Mouse (Mus musculus): ENCODE results near the gene Ndufaf2. TPM values are rescaled to one million over a fixed set of nuclear protein-coding genes. Genes with fewer than 3 reads are reported as not detected.

Gene Ndufaf2
- polyA plus RNA-seq, 1 experiment from 2014 or later = 79.7 TPM

GRCm38 (mm10) chr13:108126246-108126645, 32.2 kb downstream of the Ndufaf2 start:
- WGBS = 67% methylated on average over 2 of the region's 2 CpGs
- Histone ChIP-seq H3K4me1 (ENCODE audit: insufficient read depth) (no peaks in the 10 kb centered on the region), H3K27ac (ENCODE audit: low read depth) (no peak overlapping the region), H3K4me2 (no peak overlapping the region), H3K9ac (no peak overlapping the region), H3K9me3 (ENCODE audit: low read depth, low read length) (no peaks in the 10 kb centered on the region), H3K27me3 (ENCODE audit: insufficient read depth, low read length) (no peaks in the 10 kb centered on the region), H3K36me3 (ENCODE audit: insufficient read depth) (no peaks in the 10 kb centered on the region), H3K4me3 (ENCODE audit: low read depth, low read length) (no peak overlapping the region)
- DNase-seq (peak; percentile 55), ATAC-seq (ENCODE audit: insufficient read depth) (0 out of 2 replicates have a peak, but pooled peaks have one; percentile 28)
- TF ChIP-seq CTCF (IDR thresholded peaks at IDR 0.05; ENCODE audit: low read depth) = no peak

- Histone ChIP-seq H3K27me3 (ENCODE audit: insufficient read depth, low read length) (no peaks in the 10 kb centered on the region), H3K27ac (ENCODE audit: low read depth) (no peak overlapping the region), H3K4me1 (ENCODE audit: insufficient read depth) (no peaks in the 10 kb centered on the region), H3K36me3 (ENCODE audit: insufficient read depth) (no peaks in the 10 kb centered on the region), H3K9ac (no peak overlapping the region), H3K9me3 (ENCODE audit: low read depth, low read length) (no peaks in the 10 kb centered on the region), H3K4me2 (no peak overlapping the region), H3K4me3 (ENCODE audit: low read depth, low read length) (no peak overlapping the region)
- TF ChIP-seq CTCF (IDR thresholded peaks at IDR 0.05; ENCODE audit: low read depth) = no peak
- no peak for ATAC-seq (ENCODE audit: insufficient read depth)
- no peak for DNase-seq
- WGBS = 80% methylated on average over 11 of the region's 11 CpGs
These were observed 34.3 kb downstream of the Ndufaf2 start for GRCm38 (mm10) chr13:108124096-108124495.

- no peaks in the 10 kb centered on the region for H3K9me3 ChIP-seq (ENCODE audit: low read depth, low read length)
- no peak overlapping the region for H3K4me2 ChIP-seq
- no peaks in the 10 kb centered on the region for H3K36me3 ChIP-seq (ENCODE audit: insufficient read depth)
- WGBS = 50% methylated on average over 15 of the region's 15 CpGs
- H3K27ac ChIP-seq (ENCODE audit: low read depth) = no peak overlapping the region
- DNase-seq (no peak), ATAC-seq (ENCODE audit: insufficient read depth) (no peak)
- H3K4me1 ChIP-seq (ENCODE audit: insufficient read depth) = no peaks in the 10 kb centered on the region
- H3K9ac ChIP-seq = no peak overlapping the region
- H3K27me3 ChIP-seq (ENCODE audit: insufficient read depth, low read length) = no peaks in the 10 kb centered on the region
- H3K4me3 ChIP-seq (ENCODE audit: low read depth, low read length) = no peak overlapping the region
- TF ChIP-seq CTCF (IDR thresholded peaks at IDR 0.05; ENCODE audit: low read depth) = no peak
These were observed 35.2 kb downstream of the Ndufaf2 start for GRCm38 (mm10) chr13:108123109-108123723.

GRCm38 (mm10) chr13:108119411-108120310, 38.8 kb downstream of the Ndufaf2 start:
- Histone ChIP-seq H3K36me3 (ENCODE audit: insufficient read depth) (no peaks in the 10 kb centered on the region), H3K27me3 (ENCODE audit: insufficient read depth, low read length) (no peaks in the 10 kb centered on the region), H3K9me3 (ENCODE audit: low read depth, low read length) (no peaks in the 10 kb centered on the region), H3K9ac (no peak overlapping the region), H3K4me2 (no peak overlapping the region), H3K4me1 (ENCODE audit: insufficient read depth) (no peaks in the 10 kb centered on the region), H3K4me3 (ENCODE audit: low read depth, low read length) (no peak overlapping the region), H3K27ac (ENCODE audit: low read depth) (no peak overlapping the region)
- TF ChIP-seq CTCF (IDR thresholded peaks at IDR 0.05; ENCODE audit: low read depth) = no peak
- no peak for ATAC-seq (ENCODE audit: insufficient read depth)
- 48% methylated on average over 9 of the region's 9 CpGs for WGBS
- no peak for DNase-seq

GRCm38 (mm10) chr13:108118188-108118587, 40.2 kb downstream of the Ndufaf2 start:
- WGBS = 71% methylated on average over 1 of the region's 1 CpGs
- Histone ChIP-seq H3K9ac (no peak overlapping the region), H3K4me1 (ENCODE audit: insufficient read depth) (no peaks in the 10 kb centered on the region), H3K27ac (ENCODE audit: low read depth) (no peak overlapping the region), H3K4me3 (ENCODE audit: low read depth, low read length) (no peak overlapping the region), H3K36me3 (ENCODE audit: insufficient read depth) (no peaks in the 10 kb centered on the region), H3K4me2 (no peak overlapping the region), H3K9me3 (ENCODE audit: low read depth, low read length) (no peaks in the 10 kb centered on the region), H3K27me3 (ENCODE audit: insufficient read depth, low read length) (no peaks in the 10 kb centered on the region)
- ATAC-seq (ENCODE audit: insufficient read depth) (no peak), DNase-seq (no peak)
- TF ChIP-seq CTCF (IDR thresholded peaks at IDR 0.05; ENCODE audit: low read depth) = no peak

- no peaks in the 10 kb centered on the region for H3K36me3 ChIP-seq (ENCODE audit: insufficient read depth)
- DNase-seq (no peak), ATAC-seq (ENCODE audit: insufficient read depth) (no peak)
- H3K9ac ChIP-seq = no peak overlapping the region
- no peak overlapping the region for H3K4me3 ChIP-seq (ENCODE audit: low read depth, low read length)
- no peaks in the 10 kb centered on the region for H3K27me3 ChIP-seq (ENCODE audit: insufficient read depth, low read length)
- H3K4me2 ChIP-seq = no peak overlapping the region
- no peaks in the 10 kb centered on the region for H3K4me1 ChIP-seq (ENCODE audit: insufficient read depth)
- H3K27ac ChIP-seq (ENCODE audit: low read depth) = no peak overlapping the region
- TF ChIP-seq CTCF (IDR thresholded peaks at IDR 0.05; ENCODE audit: low read depth) = no peak
- no peaks in the 10 kb centered on the region for H3K9me3 ChIP-seq (ENCODE audit: low read depth, low read length)
These were observed 40.8 kb downstream of the Ndufaf2 start for GRCm38 (mm10) chr13:108117654-108118053.

- WGBS = 58% methylated on average over 3 of the region's 3 CpGs
- no peak for ATAC-seq (ENCODE audit: insufficient read depth)
These were observed 44.2 kb downstream of the Ndufaf2 start for GRCm38 (mm10) chr13:108114257-108114656.

More at GRCm38 (mm10) chr13:108114257-108114656, 44.2 kb downstream of the Ndufaf2 start:
- Histone ChIP-seq H3K36me3 (ENCODE audit: insufficient read depth) (no peaks in the 10 kb centered on the region), H3K4me2 (no peak overlapping the region), H3K9ac (no peak overlapping the region), H3K9me3 (ENCODE audit: low read depth, low read length) (no peaks in the 10 kb centered on the region), H3K27me3 (ENCODE audit: insufficient read depth, low read length) (no peaks in the 10 kb centered on the region), H3K27ac (ENCODE audit: low read depth) (no peak overlapping the region), H3K4me3 (ENCODE audit: low read depth, low read length) (no peak overlapping the region), H3K4me1 (ENCODE audit: insufficient read depth) (no peaks in the 10 kb centered on the region)
- no peak for TF ChIP-seq CTCF (IDR thresholded peaks at IDR 0.05; ENCODE audit: low read depth)
- no peak for DNase-seq

All from lung, embryonic 14.5 days (tissue).